Mouse (Mus musculus) erythroblast, embryonic 14.5 days (primary cell): ENCODE results near the gene March9.

ENCODE experiments used
- GATA1 ChIP-seq: IDR thresholded peaks from 2 replicates; pipeline ENCODE4 v1.6.1; 2012; ENCODE audit warnings: low read length, inconsistent platforms, mixed read lengths
- TAL1 ChIP-seq: IDR thresholded peaks from 3 replicates; pipeline ENCODE4 v1.6.1; 2012; ENCODE audit warnings: low read length, inconsistent platforms, mixed read lengths

DNA sequence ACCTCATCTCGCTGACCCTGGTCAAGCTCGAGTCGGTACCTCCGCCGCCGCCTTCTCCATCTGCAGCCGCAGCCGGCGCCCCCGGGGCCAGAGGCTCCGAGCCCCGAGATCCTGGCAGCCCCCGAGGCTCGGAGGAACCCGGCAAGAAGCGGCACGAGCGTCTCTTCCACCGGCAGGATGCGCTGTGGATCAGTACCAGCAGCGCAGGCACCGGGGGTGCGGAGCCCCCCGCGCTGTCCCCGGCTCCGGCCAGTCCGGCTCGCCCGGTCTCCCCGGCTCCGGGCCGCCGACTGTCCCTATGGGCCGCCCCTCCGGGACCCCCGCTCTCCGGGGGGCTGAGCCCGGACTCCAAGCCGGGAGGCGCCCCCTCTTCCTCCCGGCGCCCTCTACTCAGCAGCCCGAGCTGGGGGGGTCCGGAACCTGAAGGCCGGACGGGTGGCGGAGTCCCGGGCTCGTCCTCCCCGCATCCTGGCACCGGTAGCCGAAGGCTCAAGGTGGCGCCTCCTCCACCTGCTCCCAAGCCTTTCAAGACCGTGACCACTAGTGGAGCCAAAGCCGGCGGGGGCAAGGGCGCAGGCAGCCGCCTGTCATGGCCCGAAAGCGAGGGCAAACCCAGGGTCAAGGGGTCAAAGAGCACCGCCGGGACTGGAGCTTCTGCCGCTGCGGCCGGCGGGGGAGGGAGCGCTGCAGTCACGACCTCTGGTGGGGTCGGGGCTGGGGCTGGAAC lies 19.8 kb upstream of the March9 start:
- TF ChIP-seq GATA1 (no peak), TAL1 (no peak)
